Comparison of ENCODE assay signal across 8 mouse cellular contexts in genomic region chr2:25402972-25403601, GRCm38 (mm10). TPM values are rescaled to one million over a fixed set of nuclear protein-coding genes. Genes with fewer than 3 reads are reported as not detected.
DNase-seq lines count a peak whose midpoint lies in the region; ATAC-seq and TF ChIP-seq lines count a peak whose summit lies in the region.

No protein-coding gene starts in this region.

- no peak for TF ChIP-seq RAD21 in CH12.LX (IDR thresholded peaks at IDR 0.05; ENCODE audit: low read depth, low read length)

- no peak overlapping the region; the same call in 1 of the 2 replicates for H3K9ac ChIP-seq in CH12.LX (ENCODE audit: insufficient read depth, low read depth)
- H3K9ac ChIP-seq in forebrain, postnatal 0 days: peak overlapping the region; percentile 100
- H3K9ac ChIP-seq in liver, embryonic 15.5 days: 0 out of 2 replicates have a peak overlapping the region, but pooled peaks have one; percentile 12

- dilution Hi-C loops in CH12.LX (cut with MboI; ENCODE audit: extremely low pct_ligation_motif_present, extremely low pct_unique_long_range_greater_than_20kb, low sequenced_read_pairs): no loop called here

- no peaks in the 10 kb centered on the region for H3K36me3 ChIP-seq in CH12.LX (replicated peaks in 1 of 2; ENCODE audit: control insufficient read depth in 1 of 2, insufficient read depth in 1 of 2, low read length in 1 of 2)
- H3K36me3 ChIP-seq in forebrain, postnatal 0 days (ENCODE audit: insufficient read depth): peaks cover 11% of the 10 kb centered on the region
- H3K36me3 ChIP-seq in liver, embryonic 15.5 days (replicated peaks): no peaks in the 10 kb centered on the region

- H3K27ac ChIP-seq in CH12.LX (ENCODE audit: insufficient read depth, low read depth): no peak overlapping the region
- H3K27ac ChIP-seq in brown adipose tissue, adult 24 weeks (replicated peaks; ENCODE audit: low read depth, low read length): peak overlapping the region; percentile 3; the same call in 1 of the 2 replicates
- peak overlapping the region; percentile 97 for H3K27ac ChIP-seq in forebrain, postnatal 0 days (ENCODE audit: low read depth, low read length)
- no peak overlapping the region for H3K27ac ChIP-seq in liver, embryonic 15.5 days (replicated peaks)
- peak overlapping the region; percentile 65 for H3K27ac ChIP-seq in olfactory bulb, adult 2 months (ENCODE audit: insufficient read depth, low read depth, low read length)

- WGBS in forebrain, postnatal 0 days: 4% methylated on average over 53 of the region's 54 CpGs
- 4% methylated on average over 54 of the region's 54 CpGs for WGBS in liver, embryonic 15.5 days (ENCODE audit: insufficient replicate concordance)
- under 1% methylated on average over 54 of the region's 54 CpGs for WGBS in olfactory bulb, adult 2 months

- no peaks in the 10 kb centered on the region for H3K4me1 ChIP-seq in CH12.LX (ENCODE audit: control insufficient read depth in 1 of 2, insufficient read depth in 2 of 2)
- no peaks in the 10 kb centered on the region for H3K4me1 ChIP-seq in brown adipose tissue, adult 24 weeks (ENCODE audit: control insufficient read depth, insufficient read depth, insufficient read length, low read length)
- peaks cover 12% of the 10 kb centered on the region; the same call in 1 of the 2 replicates for H3K4me1 ChIP-seq in forebrain, postnatal 0 days (ENCODE audit: insufficient read depth)
- peaks cover 9% of the 10 kb centered on the region for H3K4me1 ChIP-seq in liver, embryonic 15.5 days (replicated peaks)
- peaks cover 23% of the 10 kb centered on the region for H3K4me1 ChIP-seq in olfactory bulb, adult 2 months (ENCODE audit: control insufficient read depth, insufficient read depth, low read length)

- peaks cover 93% of the 10 kb centered on the region for H3K27me3 ChIP-seq in CH12.LX (replicated peaks)
- no peaks in the 10 kb centered on the region for H3K27me3 ChIP-seq in forebrain, postnatal 0 days (ENCODE audit: insufficient read depth, low read length)
- peaks cover 94% of the 10 kb centered on the region for H3K27me3 ChIP-seq in liver, embryonic 15.5 days

- H3K79me2 ChIP-seq in CH12.LX (replicated peaks; ENCODE audit: control insufficient read depth, extremely low read depth, insufficient read depth, poor library complexity, severe bottlenecking): no peaks in the 10 kb centered on the region

- TF ChIP-seq POLR2A in CH12.LX (IDR thresholded peaks at IDR 0.05; ENCODE audit: low read depth, low read length): no peak
- peak; percentile 78; the same call in 1 of the 2 replicates for TF ChIP-seq POLR2A in olfactory bulb, adult 2 months (IDR thresholded peaks at IDR 0.05; ENCODE audit: insufficient read depth, low read depth, low read length)

- no peak for TF ChIP-seq EP300 in CH12.LX (IDR thresholded peaks at IDR 0.05; ENCODE audit: low read length)

- ATAC-seq in forebrain, postnatal 0 days: peak; percentile 89
- no peak for ATAC-seq in liver, embryonic 15.5 days (ENCODE audit: insufficient read depth)

- DNase-seq in CH12.LX (ENCODE audit: extremely low read depth): no peak
- DNase-seq in forebrain, postnatal 0 days: peak; percentile 94
- peak; percentile 76 for DNase-seq in heart, postnatal 4 days
- DNase-seq in layer of hippocampus, adult 18-20 months (ENCODE audit: low spot score in 2 of 2): peak; percentile 93 to 95
- peak; percentile 56 for DNase-seq in urinary bladder, adult 2 months (ENCODE audit: low spot score)

- no peak for TF ChIP-seq CTCF in CH12.LX (conservative IDR thresholded peaks at IDR 0.05 in 1 of 2, IDR thresholded peaks at IDR 0.05 in 1 of 2; ENCODE audit: low read depth in 2 of 2, low read length in 2 of 2)
- no peak for TF ChIP-seq CTCF in forebrain, postnatal 0 days (IDR thresholded peaks at IDR 0.05; ENCODE audit: low read depth)
- TF ChIP-seq CTCF in olfactory bulb, adult 2 months (IDR thresholded peaks at IDR 0.05; ENCODE audit: insufficient read depth, low read depth, low read length): no peak

- in situ Hi-C loops in CH12.LX (cut with MboI; ENCODE audit: low pct_ligation_motif_present, low pct_unique_long_range_greater_than_20kb, low sequenced_read_pairs): loop anchor here (5.0 kb wide), 1 partner anchor 36 kb away; the partner anchor contains the start of gene Uap1l1

- peak overlapping the region; percentile 63 for H3K4me2 ChIP-seq in CH12.LX (ENCODE audit: insufficient read depth, low read depth, poor library complexity, severe bottlenecking)
- peak overlapping the region; percentile 66 for H3K4me2 ChIP-seq in forebrain, postnatal 0 days (ENCODE audit: low read depth)
- H3K4me2 ChIP-seq in liver, embryonic 15.5 days: peak overlapping the region; percentile 57

- H3K9me3 ChIP-seq in CH12.LX (replicated peaks; ENCODE audit: low read length): no peaks in the 10 kb centered on the region
- H3K9me3 ChIP-seq in forebrain, postnatal 0 days (ENCODE audit: low read length): no peaks in the 10 kb centered on the region
- no peaks in the 10 kb centered on the region for H3K9me3 ChIP-seq in liver, embryonic 15.5 days (replicated peaks)

- H3K4me3 ChIP-seq in CH12.LX (replicated peaks in 1 of 3; ENCODE audit: low read depth in 2 of 3, low read length in 2 of 3, poor library complexity in 1 of 3): peak overlapping the region in 1 of 3 experiments; percentile 64
- peak overlapping the region; percentile 68 for H3K4me3 ChIP-seq in brown adipose tissue, adult 24 weeks (ENCODE audit: insufficient read depth, low read depth, low read length)
- H3K4me3 ChIP-seq in forebrain, postnatal 0 days (ENCODE audit: low read depth, low read length): peak overlapping the region; percentile 97
- H3K4me3 ChIP-seq in liver, embryonic 15.5 days (replicated peaks): peak overlapping the region; percentile 47
- peak overlapping the region; percentile 80 for H3K4me3 ChIP-seq in olfactory bulb, adult 2 months (ENCODE audit: insufficient read depth, low read depth, low read length)

RNA-seq across cellular contexts. Expression of gene Npdc1, which starts 3.9 kb away (rescaled TPM):
- total RNA-seq in CH12.LX (2012; rRNA removed) (3.4 and 5.5 TPM in 2 replicates), CH12.LX (2014; rRNA removed) (not detected in 2 replicates)
- polyA plus RNA-seq in CH12.LX (2012; ENCODE audit: insufficient read length, low read depth): 0.49 and 0.78 TPM in 2 replicates
- polyA plus RNA-seq in brown adipose tissue, adult 24 weeks (2012; ENCODE audit: insufficient read depth, insufficient read length, missing spikeins): 32.5 and 41.5 TPM in 2 replicates
- total RNA-seq in forebrain, postnatal 0 days (2014; rRNA removed): 179 and 188 TPM in 2 replicates
- 413 and 442 TPM in 2 replicates for polyA plus RNA-seq in forebrain, postnatal 0 days (2015; fragmentation: Nextera tagmentation; extraction: Ambion mirVana)
- total RNA-seq in heart, postnatal 4 days (2021): 10 to 100 TPM; 33.1 to 35.2 TPM
- total RNA-seq in layer of hippocampus, adult 18-20 months (2021): 100 to 1,000 TPM; 426 to 435 TPM
- polyA plus RNA-seq in liver, embryonic 15.5 days (2015; fragmentation: Nextera tagmentation; extraction: Ambion mirVana): 4.5 and 6.1 TPM in 2 replicates
- polyA plus RNA-seq in olfactory bulb, adult 2 months (2012; ENCODE audit: insufficient read depth, insufficient read length, low replicate concordance, missing spikeins): not detected in 2 replicates
- 103 and 126 TPM in 2 replicates for polyA plus RNA-seq in urinary bladder, adult 2 months (2012; rRNA removed)

RNA-seq across cellular contexts. Expression of gene Entpd2, which starts 7.4 kb away (rescaled TPM):
- total RNA-seq in CH12.LX (2012; rRNA removed) (not detected in 2 replicates), CH12.LX (2014; rRNA removed) (not detected in 2 replicates)
- polyA plus RNA-seq in CH12.LX (2012; ENCODE audit: insufficient read length, low read depth): not detected in 2 replicates
- polyA plus RNA-seq in brown adipose tissue, adult 24 weeks (2012; ENCODE audit: insufficient read depth, insufficient read length, missing spikeins): 11.3 and 18.4 TPM in 2 replicates
- total RNA-seq in forebrain, postnatal 0 days (2014; rRNA removed): 8.2 and 13.5 TPM in 2 replicates
- 14.2 and 18.2 TPM in 2 replicates for polyA plus RNA-seq in forebrain, postnatal 0 days (2015; fragmentation: Nextera tagmentation; extraction: Ambion mirVana)
- total RNA-seq in heart, postnatal 4 days (2021): 1 to 10 TPM; 5.7 to 8.5 TPM
- total RNA-seq in layer of hippocampus, adult 18-20 months (2021): 10 to 100 TPM; 16.3 to 17.7 TPM
- 0.58 and 0.71 TPM in 2 replicates for polyA plus RNA-seq in liver, embryonic 15.5 days (2015; fragmentation: Nextera tagmentation; extraction: Ambion mirVana)
- polyA plus RNA-seq in olfactory bulb, adult 2 months (2012; ENCODE audit: insufficient read depth, insufficient read length, low replicate concordance, missing spikeins): not detected in 2 replicates
- polyA plus RNA-seq in urinary bladder, adult 2 months (2012; rRNA removed): 104 and 107 TPM in 2 replicates

RNA-seq across cellular contexts. Expression of gene Fut7, which starts 20.0 kb away (rescaled TPM):
- total RNA-seq in CH12.LX (2012; rRNA removed) (0.17 and 0.25 TPM in 2 replicates), CH12.LX (2014; rRNA removed) (0.17 and 0.51 TPM in 2 replicates)
- polyA plus RNA-seq in CH12.LX (2012; ENCODE audit: insufficient read length, low read depth): 0.57 and 0.74 TPM in 2 replicates
- not detected in 2 replicates for polyA plus RNA-seq in brown adipose tissue, adult 24 weeks (2012; ENCODE audit: insufficient read depth, insufficient read length, missing spikeins)
- total RNA-seq in forebrain, postnatal 0 days (2014; rRNA removed): 1.3 TPM in 1 of 2 replicates, not detected in the other
- 0.17 and 0.23 TPM in 2 replicates for polyA plus RNA-seq in forebrain, postnatal 0 days (2015; fragmentation: Nextera tagmentation; extraction: Ambion mirVana)
- total RNA-seq in heart, postnatal 4 days (2021): under 1 TPM in 1 of 2 experiments, not detected in 1; 0.11 TPM
- total RNA-seq in layer of hippocampus, adult 18-20 months (2021): under 1 TPM; 0.15 to 0.76 TPM
- polyA plus RNA-seq in liver, embryonic 15.5 days (2015; fragmentation: Nextera tagmentation; extraction: Ambion mirVana): 1.2 and 1.7 TPM in 2 replicates
- not detected in 2 replicates for polyA plus RNA-seq in olfactory bulb, adult 2 months (2012; ENCODE audit: insufficient read depth, insufficient read length, low replicate concordance, missing spikeins)
- polyA plus RNA-seq in urinary bladder, adult 2 months (2012; rRNA removed): 0.19 and 0.29 TPM in 2 replicates

RNA-seq across cellular contexts. Expression of gene Abca2, which starts 25.4 kb away (rescaled TPM):
- total RNA-seq in CH12.LX (2012; rRNA removed) (10.5 and 13.0 TPM in 2 replicates), CH12.LX (2014; rRNA removed) (3.1 and 5.0 TPM in 2 replicates)
- polyA plus RNA-seq in CH12.LX (2012; ENCODE audit: insufficient read length, low read depth): 15.7 and 23.4 TPM in 2 replicates
- polyA plus RNA-seq in brown adipose tissue, adult 24 weeks (2012; ENCODE audit: insufficient read depth, insufficient read length, missing spikeins): 30.0 and 52.4 TPM in 2 replicates
- 51.5 and 67.4 TPM in 2 replicates for total RNA-seq in forebrain, postnatal 0 days (2014; rRNA removed)
- polyA plus RNA-seq in forebrain, postnatal 0 days (2015; fragmentation: Nextera tagmentation; extraction: Ambion mirVana): 8.8 and 10.5 TPM in 2 replicates
- total RNA-seq in heart, postnatal 4 days (2021): 10 to 100 TPM; 19.4 to 20.7 TPM
- 100 to 1,000 TPM; 173 to 176 TPM for total RNA-seq in layer of hippocampus, adult 18-20 months (2021)
- polyA plus RNA-seq in liver, embryonic 15.5 days (2015; fragmentation: Nextera tagmentation; extraction: Ambion mirVana): 1.2 and 1.3 TPM in 2 replicates
- not detected in 2 replicates for polyA plus RNA-seq in olfactory bulb, adult 2 months (2012; ENCODE audit: insufficient read depth, insufficient read length, low replicate concordance, missing spikeins)
- polyA plus RNA-seq in urinary bladder, adult 2 months (2012; rRNA removed): 6.3 and 16.4 TPM in 2 replicates

RNA-seq across cellular contexts. Expression of gene Sapcd2, which starts 31.0 kb away (rescaled TPM):
- total RNA-seq in CH12.LX (2012; rRNA removed) (27.3 and 32.1 TPM in 2 replicates), CH12.LX (2014; rRNA removed) (21.9 and 22.5 TPM in 2 replicates)
- polyA plus RNA-seq in CH12.LX (2012; ENCODE audit: insufficient read length, low read depth): 16.5 and 16.9 TPM in 2 replicates
- not detected in 2 replicates for polyA plus RNA-seq in brown adipose tissue, adult 24 weeks (2012; ENCODE audit: insufficient read depth, insufficient read length, missing spikeins)
- 13.2 and 13.9 TPM in 2 replicates for total RNA-seq in forebrain, postnatal 0 days (2014; rRNA removed)
- polyA plus RNA-seq in forebrain, postnatal 0 days (2015; fragmentation: Nextera tagmentation; extraction: Ambion mirVana): 9.5 and 12.7 TPM in 2 replicates
- 10 to 100 TPM in 1 of 2 experiments, 1 to 10 TPM in 1; 8.7 to 10.8 TPM for total RNA-seq in heart, postnatal 4 days (2021)
- total RNA-seq in layer of hippocampus, adult 18-20 months (2021): 1 to 10 TPM; 3.2 to 4.1 TPM
- polyA plus RNA-seq in liver, embryonic 15.5 days (2015; fragmentation: Nextera tagmentation; extraction: Ambion mirVana): 18.5 and 19.5 TPM in 2 replicates
- polyA plus RNA-seq in olfactory bulb, adult 2 months (2012; ENCODE audit: insufficient read depth, insufficient read length, low replicate concordance, missing spikeins): not detected in 2 replicates
- polyA plus RNA-seq in urinary bladder, adult 2 months (2012; rRNA removed): 1.6 and 2.5 TPM in 2 replicates

Comparison
In these comparisons a context has a peak if more than half of its experiments do, and no peak if none do; other contexts are left out.
1. H3K27ac ChIP-seq: peak in brown adipose tissue, adult 24 weeks (single experiment), forebrain, postnatal 0 days (single experiment) and olfactory bulb, adult 2 months (single experiment); none in CH12.LX (single experiment) and liver, embryonic 15.5 days (single experiment).
2. Peak in every context shown above with its lines, with median percentiles within 50 percentile points of each other: H3K4me2 ChIP-seq.